Mouse (Mus musculus): ENCODE results near the gene Zscan22.
"Not testable (repeated sequence)": the region's sequence is repeated elsewhere in the genome, so short reads cannot be mapped to it uniquely, and the experiment has no call there.

The Zscan22 gene

DNA sequence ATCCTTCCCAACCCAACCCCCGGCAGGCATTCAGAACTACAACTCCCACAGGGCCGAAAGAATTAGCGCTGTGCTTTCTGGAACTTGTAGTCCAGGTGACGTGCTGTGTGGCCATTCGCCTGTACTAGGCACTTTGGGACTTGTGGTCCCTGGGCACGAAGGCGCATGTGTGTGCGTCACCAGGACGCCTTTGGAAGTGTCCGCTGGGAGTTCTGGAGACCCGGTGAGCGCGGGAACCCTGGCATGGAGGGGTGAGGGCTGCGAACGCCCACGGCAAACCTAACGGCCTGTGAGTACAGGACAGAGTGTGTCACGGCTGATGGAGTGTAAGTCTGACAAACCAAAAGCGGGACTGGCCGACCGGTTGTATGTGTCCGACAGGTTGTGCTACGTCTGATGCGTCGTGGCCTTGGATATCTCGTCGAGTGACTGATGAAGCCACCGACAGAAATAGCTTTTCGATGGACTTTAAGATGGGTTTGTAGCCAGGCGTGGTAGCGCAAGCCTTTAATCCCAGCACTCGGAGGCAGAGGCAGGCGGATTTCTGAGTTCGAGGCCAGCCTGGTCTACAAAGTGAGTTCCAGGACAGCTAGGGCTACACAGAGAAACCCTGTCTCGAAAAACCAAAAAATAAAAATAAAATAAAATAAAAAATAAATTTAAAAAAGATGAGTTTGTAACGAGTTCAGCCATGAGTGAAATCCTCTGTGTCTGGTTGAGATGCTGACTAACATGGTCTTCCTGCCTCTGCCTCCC, at the start of gene Zscan22:
Zscan22 (plus strand) TSS at position 161 of the 756 bp plus-strand sequence.
- peak; percentile 100 for ATAC-seq (ENCODE audit: insufficient number of reproducible peaks, low FRiP score, low TSS enrichment)

DNA sequence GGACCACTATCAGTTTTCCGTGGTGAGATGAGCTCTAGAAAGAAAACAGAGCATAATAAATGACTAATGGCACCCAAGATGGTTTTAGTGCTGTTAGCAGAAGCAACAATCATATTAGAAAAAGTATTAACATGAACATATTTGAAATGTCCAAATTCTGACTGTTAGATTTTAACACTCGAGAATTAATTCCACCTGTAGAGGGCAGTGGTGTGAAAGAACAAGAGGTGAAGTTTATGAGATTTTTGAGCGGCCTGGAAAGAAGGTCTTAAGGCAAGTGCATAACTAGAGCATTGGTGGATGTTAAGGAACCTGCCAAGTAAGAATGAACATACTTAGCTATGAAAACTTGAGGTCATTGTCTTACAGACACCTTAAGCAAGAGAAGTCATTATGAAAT, 23.3 kb upstream of the Zscan22 start:
- no peak for ATAC-seq (ENCODE audit: insufficient number of reproducible peaks, low FRiP score, low TSS enrichment)

DNA sequence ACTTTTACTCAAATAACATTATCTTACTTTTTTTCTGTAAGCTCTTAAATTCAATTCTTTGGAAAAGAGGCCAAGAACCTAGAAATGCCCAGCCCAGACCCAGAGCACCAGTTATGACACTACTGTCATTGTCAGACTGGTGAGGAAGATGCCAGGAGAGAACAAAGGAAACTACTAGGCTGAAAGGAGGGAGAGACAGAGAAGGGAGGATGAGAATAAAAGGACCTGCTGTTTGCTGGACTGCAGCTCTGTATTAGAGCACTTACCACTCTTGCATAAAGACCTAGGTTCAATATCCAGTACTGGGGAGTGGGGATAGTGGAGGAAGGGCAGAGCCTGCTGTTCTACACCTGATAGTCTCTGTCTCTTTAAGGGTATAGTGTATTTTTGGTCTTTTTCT, 17.6 kb upstream of the Zscan22 start:
- no peak for ATAC-seq (ENCODE audit: insufficient number of reproducible peaks, low FRiP score, low TSS enrichment)

DNA sequence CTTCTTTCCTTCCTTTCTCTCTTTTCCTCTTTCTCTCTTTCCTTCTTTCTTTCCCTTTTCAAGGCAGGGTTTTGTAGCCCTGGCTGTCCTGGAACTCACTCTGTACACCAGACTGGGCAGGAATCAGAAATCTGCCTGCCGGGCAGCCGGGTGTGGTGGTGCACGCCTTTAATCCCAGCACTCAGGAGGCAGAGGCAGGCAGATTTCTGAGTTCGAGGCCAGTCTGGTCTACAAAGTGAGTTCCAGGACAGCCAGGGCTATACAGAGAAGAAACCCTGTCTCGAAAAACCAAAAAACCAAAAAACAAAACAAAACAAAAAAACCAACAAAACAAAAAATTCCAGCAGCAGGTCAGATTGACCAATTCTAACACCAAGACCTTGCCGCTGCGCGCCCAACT, 17.1 kb upstream of the Zscan22 start:
- ATAC-seq (ENCODE audit: insufficient number of reproducible peaks, low FRiP score, low TSS enrichment): not testable (repeated sequence)

DNA sequence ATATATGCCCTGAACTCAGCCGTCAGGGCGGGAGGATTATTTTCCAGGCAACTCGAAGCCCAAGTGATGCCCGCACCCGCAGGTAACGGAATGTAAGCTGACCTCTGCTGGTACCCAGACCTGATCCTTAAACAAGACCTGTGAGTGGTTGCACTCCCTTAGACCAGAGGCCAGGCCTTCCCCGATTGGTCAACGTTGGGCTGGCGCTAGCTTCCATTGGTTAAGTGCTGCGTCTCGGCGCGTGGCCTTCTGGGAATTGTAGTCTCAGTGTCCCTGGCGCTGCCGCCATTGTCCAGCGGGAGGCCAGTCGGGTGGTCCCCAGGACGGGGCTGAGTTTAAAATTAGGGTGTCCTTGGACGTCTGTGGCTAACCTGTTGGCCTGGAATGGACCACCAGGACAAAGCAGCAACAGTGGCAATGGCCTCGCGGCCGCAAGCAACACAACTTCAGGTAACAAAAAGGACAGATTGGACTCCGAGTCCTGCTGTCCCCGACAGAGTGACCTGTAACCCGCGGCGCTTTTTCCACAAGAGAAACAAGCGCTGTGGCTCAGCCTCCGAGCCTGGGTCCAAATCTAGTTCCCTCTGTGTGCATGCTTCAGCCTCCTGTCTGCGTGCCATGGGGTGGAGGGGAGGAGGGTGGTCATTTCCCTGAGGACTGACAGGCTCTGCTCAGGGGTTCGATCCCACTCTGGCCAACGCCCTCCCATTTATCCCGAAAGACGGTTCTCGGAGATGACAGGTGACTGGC, 16.5 kb upstream of the Zscan22 start, which contains the start of gene Zfp128:
Zfp128 (plus strand) TSS at position 267 of the 750 bp plus-strand sequence.
- ATAC-seq (ENCODE audit: insufficient number of reproducible peaks, low FRiP score, low TSS enrichment): peak; percentile 100

DNA sequence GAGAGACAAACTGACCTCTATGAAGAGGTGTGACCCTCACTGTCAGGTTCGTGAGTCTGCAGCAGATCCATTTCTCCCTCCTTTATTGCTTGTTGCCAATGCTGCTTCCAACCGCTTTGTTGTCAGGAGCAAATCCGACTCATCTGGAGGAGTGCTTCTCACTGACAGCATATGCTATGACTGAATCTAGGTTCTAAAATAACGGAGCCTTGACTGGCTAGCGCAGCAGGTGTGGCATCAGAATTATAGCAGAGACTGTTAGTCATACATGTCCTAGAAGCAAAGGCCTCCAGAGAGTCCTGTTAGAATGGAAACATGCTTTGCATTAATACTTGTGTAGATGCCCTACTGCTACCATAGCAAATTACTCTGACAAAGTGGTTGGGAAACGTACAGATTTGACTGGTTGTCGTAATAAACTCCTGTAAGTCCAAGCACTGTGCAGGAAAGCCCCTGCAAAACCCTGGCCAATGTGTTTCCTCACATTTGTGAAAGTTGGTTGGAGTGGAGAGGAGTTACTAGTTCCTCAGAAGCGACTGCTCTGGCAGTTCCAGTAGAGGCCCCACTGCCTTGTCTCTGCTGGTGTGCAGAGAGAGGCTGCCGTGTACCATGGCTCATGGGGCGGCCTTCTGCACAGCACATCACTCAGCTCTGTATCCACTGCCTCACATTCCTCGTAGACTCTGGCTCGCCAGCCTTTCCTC, 10.9 kb upstream of the Zscan22 start:
- no peak for ATAC-seq (ENCODE audit: insufficient number of reproducible peaks, low FRiP score, low TSS enrichment)

DNA sequence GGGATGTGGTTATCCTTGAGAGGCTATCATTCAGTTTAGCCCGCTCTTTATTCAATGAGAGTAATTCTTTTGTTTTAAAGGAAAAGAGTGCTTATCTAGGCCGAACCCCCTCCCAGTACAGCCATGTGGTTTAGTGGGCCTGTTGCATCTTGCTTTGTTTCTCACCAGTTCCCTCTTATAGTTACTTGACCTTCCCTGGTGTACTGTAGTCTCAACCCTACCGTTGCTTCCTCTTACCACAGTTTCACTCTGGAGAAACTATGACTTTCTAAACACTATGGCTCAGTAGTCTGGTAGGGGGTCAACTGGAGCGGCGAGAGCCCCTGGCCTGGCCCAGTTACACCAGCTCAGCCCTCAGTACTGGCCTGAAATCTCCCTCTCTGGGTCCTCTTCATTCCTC, 10.0 kb upstream of the Zscan22 start:
- no peak for ATAC-seq (ENCODE audit: insufficient number of reproducible peaks, low FRiP score, low TSS enrichment)

DNA sequence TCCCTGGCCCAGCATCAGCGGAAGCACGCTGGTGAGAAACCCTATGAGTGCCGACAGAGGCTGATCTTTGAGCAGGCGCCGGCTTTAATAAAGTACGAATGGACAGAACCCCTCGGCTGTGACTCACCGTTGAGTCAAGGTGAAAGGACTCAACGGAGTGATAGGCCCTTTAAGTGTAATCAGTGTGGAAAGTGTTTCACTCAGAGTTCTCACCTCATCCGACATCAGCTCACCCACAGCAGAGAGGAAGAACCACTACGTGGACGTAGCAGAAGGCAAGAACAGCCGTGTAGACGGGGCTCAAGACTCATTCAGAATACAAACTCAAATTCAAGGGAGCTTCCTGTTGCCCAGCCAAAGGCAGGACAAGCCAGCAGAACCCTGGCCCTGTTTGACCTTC, 6.7 kb upstream of the Zscan22 start:
- no peak for ATAC-seq (ENCODE audit: insufficient number of reproducible peaks, low FRiP score, low TSS enrichment)

DNA sequence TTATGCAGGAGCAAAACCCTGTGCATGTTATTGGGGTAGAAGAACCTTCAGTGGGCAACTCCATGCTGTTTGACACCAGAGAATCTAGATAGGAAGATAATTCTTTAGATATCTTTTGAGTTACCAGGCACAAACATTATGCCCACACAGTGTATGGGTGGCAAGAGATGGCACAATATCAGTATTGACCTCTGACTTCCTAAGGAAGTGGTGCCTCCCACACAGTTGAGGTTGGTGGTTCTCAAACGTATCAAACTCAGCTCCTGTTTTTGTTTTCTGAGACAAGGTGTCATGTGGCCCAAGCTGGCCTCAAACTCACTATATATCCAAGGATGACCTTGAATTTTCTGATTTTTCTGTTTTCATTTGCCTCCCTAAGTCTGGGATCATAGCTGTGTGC, 6.3 kb upstream of the Zscan22 start:
- no peak for ATAC-seq (ENCODE audit: insufficient number of reproducible peaks, low FRiP score, low TSS enrichment)

DNA sequence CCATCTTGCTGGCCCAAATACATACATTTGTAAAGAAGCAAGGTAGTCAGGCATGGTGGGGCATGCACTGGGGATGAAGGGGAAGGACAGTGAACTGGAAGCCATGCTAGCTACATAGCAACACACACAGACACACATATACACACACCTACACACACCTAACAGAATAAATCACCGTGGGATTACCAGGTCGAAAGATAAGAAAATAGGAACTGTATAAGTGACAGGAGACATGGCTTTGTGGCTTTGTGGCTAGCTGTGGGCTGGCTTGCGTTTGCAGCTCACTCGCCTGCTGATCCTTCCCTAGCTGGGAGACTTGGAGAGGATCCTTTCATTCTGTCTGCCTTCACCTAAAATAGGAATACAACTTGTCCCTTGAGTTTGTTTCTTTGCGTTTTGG, 3.9 kb downstream of the Zscan22 start:
- no peak for ATAC-seq (ENCODE audit: insufficient number of reproducible peaks, low FRiP score, low TSS enrichment)

DNA sequence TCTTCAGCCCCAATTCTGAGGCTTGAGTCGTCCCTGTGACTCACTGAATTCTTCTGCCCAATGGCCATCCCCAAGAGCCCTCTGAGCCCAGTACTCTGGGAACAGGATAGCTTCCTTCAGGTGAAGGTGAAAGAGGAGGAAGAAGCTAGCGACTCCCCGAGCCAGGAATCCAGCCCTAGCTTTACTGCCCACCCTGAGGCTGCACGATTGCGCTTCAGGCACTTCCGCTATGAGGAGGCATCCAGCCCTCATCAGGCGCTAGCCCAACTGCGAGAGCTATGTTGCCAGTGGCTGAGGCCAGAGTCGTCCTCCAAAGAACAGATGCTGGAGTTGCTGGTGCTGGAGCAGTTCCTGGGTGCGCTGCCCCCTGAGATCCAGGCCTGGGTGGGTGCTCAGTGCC, 6.0 kb downstream of the Zscan22 start:
- ATAC-seq (ENCODE audit: insufficient number of reproducible peaks, low FRiP score, low TSS enrichment): no peak

DNA sequence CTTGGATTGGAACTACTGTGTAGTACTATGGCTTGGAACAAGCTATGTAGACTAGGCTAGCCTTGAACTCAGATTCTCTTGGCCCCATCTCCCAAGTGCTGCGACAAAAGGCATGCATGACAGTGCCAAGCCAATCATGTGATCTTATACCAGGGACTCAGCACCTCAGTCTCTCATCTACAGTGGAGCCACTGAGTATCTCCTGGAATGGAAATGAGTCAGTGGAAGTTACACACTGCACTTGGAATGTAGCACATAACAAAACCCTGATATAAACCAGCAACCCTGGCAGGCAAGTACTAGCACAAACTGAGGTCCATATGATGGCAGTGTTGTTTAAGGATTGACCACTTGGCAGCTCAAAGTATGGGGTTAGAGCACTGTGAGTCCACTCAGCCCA, 7.5 kb downstream of the Zscan22 start:
- no peak for ATAC-seq (ENCODE audit: insufficient number of reproducible peaks, low FRiP score, low TSS enrichment)

DNA sequence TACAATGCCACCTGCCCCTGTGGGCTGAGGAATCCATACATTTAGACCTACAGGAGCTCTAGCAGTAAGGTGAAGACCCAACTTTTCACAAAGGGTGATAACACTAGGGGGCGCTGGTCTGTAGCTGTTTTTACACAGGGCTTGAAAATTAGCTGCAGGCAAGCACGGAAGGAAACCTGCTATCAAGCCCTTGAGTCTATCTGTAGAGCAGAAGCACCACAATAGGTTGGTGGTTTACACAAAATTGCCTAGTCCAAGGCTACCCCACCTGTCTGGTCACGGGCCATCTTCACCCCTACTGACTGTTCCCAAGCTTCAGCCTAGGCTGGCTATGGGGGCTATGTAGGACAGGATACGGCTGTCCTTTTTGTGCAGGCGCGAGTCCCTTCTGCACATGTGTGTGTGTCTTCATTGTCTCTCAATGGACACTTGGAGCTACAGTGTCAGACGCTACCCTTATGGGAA, 11.9 kb downstream of the Zscan22 start:
- 0 out of 2 replicates have a peak, but pooled peaks have one; percentile 40 for ATAC-seq (ENCODE audit: insufficient number of reproducible peaks, low FRiP score, low TSS enrichment)

DNA sequence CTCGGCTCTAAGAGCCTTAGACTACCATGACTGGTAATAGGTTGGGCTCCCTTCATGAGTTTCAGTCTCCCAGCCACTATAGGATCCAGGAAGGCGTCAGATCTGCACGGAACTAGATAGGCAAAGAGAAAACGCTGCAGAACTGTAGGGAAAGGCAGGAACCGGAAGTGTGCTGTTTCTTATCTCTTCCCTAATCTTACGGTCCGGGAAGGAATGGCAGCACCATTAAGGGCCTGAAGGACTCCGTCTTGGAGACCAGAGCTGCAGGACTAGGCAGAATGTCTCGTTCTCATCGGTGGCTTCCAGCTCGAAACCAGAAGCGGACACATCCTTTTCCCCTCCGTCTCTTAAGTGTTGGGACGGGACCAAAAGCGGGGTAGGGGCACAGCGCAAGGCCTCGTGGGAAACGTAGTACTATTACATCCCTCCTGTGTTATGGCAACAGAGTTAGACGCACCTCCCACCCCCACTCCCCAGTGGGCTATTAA, 12.6 kb downstream of the Zscan22 start:
- peak; percentile 69; the same call in 1 of the 2 replicates for ATAC-seq (ENCODE audit: insufficient number of reproducible peaks, low FRiP score, low TSS enrichment)

DNA sequence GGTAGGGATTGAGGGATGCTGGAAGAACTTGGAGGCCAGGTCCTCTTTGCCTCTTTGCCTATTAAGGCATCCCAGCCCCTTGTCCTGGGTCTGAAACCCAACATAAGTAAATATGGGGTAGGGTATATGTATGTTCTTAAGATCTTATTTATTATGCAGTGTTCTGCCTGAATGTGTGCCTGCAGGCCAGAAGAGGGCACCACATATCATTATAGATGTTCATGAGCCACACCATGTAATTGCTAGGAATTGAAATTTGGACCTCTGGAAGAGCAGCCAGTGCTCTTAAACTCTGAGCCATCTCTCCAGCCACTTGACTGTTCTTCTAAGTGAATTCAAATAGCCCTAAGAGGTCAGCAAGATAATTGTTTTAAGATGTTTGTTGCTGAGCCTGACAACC, 15.9 kb downstream of the Zscan22 start:
- no peak for ATAC-seq (ENCODE audit: insufficient number of reproducible peaks, low FRiP score, low TSS enrichment)

DNA sequence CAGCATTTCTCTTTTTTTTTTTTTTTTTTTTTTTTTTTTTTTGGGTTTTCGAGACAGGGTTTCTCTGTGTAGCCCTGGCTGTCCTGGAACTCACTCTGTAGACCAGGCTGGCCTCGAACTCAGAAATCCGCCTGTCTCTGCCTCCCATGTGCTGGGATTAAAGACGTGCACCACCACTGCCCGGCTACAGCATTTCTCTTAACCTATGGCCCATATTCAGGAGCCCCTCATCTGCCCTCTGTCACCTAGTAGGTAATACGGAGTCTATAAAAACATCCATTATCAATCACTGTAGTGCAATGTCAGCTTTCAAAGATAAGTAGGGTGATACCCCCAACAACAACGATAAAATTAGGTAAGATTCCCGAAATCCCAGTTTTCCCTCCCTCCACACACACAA, 22.9 kb downstream of the Zscan22 start:
- not testable (repeated sequence) for ATAC-seq (ENCODE audit: insufficient number of reproducible peaks, low FRiP score, low TSS enrichment)

DNA sequence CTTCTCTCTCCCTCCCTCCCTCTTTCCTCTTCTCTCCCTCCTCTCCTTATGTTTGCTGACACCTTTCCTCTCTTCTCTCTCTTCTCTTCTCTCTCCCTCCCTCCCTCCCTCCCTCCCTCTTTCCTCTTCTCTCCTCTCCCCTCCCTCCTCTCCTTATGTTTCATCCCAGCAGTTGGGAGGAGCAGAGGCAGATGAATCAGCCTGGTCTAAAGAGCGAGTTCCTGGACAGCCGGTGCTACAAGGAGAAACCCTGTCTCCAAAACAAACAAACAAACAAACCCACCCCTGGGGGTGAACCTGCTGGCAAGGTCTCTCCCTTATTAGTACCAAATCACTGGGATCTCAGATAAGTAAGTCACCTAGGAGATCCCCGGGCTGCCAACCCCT, 23.7 kb downstream of the Zscan22 start:
- peak; percentile 48 for ATAC-seq (ENCODE audit: insufficient number of reproducible peaks, low FRiP score, low TSS enrichment)

DNA sequence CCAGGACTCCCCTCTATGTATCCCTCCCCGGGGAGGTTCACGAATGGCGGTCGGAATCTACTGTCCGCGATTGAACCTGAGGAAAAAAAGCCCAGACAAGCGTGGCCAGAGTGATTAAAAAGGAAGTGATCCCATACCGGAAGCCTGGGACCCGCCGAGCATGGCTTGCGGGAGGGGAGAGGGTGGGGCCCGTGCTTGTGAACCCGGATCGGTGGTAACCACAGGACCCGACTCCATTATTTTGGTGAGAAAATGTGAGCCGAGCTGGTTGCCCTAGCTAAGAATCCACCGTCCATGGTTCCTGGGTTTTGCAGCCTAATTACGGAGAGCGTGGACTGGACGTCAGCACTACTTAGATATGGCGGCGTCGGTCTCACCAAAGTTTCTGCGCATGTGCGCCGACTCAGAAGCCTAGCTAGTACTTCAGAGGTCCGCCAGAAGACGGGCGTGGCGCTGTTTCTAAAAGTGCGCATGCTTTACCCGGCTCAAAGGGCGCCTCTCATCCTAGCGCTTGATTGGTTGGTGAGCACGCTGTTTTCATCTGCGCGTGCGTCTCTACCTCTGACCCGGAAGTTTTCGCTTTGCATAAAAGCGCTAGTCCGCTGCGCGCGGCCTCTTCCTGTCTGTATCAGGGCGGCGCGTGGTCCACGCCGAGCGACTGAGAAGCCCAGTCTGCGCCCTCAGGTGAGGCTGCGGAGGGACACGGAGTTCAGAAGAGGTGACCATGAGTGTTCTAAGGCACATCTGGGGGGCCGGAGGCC, 24.3 kb downstream of the Zscan22 start, which contains the start of gene Rps5:
Rps5 (plus strand) TSS at position 586 of the 761 bp plus-strand sequence.
- peak; percentile 93 for ATAC-seq (ENCODE audit: insufficient number of reproducible peaks, low FRiP score, low TSS enrichment)

DNA sequence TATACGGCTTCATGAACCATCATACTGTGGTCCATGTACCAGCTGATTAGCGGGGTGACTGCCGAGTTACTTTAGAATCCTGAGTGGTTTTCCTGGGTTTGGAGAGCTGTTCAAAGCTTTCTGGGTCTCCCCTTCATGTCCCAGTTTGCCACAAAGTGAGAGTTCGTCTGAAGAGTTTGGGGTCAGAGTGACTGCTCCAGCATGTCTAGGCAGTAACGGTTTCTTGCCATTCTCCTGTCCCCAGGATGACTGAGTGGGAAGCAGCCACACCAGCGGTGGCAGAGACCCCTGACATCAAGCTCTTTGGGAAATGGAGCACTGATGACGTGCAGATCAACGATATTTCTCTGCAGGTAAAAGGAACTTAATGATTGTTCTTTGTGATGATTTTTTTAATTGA, 25.1 kb downstream of the Zscan22 start:
- no peak for ATAC-seq (ENCODE audit: insufficient number of reproducible peaks, low FRiP score, low TSS enrichment)

DNA sequence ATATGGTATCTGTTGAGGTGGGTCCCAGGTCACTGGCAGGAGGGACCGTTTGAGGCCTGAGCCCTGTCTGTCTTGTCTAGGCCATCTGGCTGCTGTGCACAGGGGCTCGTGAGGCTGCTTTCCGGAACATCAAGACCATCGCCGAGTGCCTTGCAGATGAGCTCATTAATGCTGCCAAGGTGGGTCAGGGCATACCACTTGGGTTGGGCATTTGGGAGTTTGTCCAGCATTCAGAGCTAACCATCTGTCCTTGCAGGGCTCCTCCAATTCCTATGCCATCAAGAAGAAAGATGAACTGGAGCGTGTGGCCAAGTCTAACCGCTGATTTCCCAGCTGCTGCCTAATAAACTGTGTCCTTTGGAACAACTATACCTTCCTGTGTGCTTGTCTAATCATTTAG, 28.7 kb downstream of the Zscan22 start:
- ATAC-seq (ENCODE audit: insufficient number of reproducible peaks, low FRiP score, low TSS enrichment): no peak

Data from cerebellum, adult (tissue).